Mouse (Mus musculus) left cerebral cortex, postnatal 14 days (tissue): ENCODE measurements at regions not wholly inside any gene's neighbourhood (a gene's known extent, or its start where the extent isn't known, plus 50 kb on each side); places are given as distances from the start of the nearest gene placed in this dataset.
A peak's percentile ranks its signal among the peaks of the same experiment; 100 is the strongest.

Experiments used
- DNase-seq, 2 experiments: peaks; one replicate each; pipeline ENCODE4 v3.0.0; 2021 to 2022; ENCODE audit warnings: low spot score in 2 of 2, mixed read lengths in 1 of 2
- intact Hi-C: fragments of 180-260 bp; cut with DNase I; formaldehyde crosslinking; loops from one replicate; pipeline ENCODE4 v1.15.1; 2025

- intact Hi-C loops: no loop called here
Measured at GRCm38 (mm10) chr11:18115693-18116450, 162.2 kb upstream of the Etaa1 start.

GRCm38 (mm10) chr11:18102841-18103240, 149.2 kb upstream of the Etaa1 start:
- intact Hi-C loops: no loop called here
- DNase-seq: no peak

More at GRCm38 (mm10) chr11:18115693-18116450, 162.2 kb upstream of the Etaa1 start:
- peak; percentile 46 to 52 for DNase-seq

- no peak for DNase-seq
- intact Hi-C loops: no loop called here
Measured at GRCm38 (mm10) chr11:18075840-18076435, 122.3 kb upstream of the Etaa1 start.

GRCm38 (mm10) chr11:18070586-18071306, 117.1 kb upstream of the Etaa1 start:
- intact Hi-C loops: no loop called here
- DNase-seq: no peak

- intact Hi-C loops: no loop called here
- DNase-seq: no peak
Measured at GRCm38 (mm10) chr11:18070032-18070374, 116.3 kb upstream of the Etaa1 start.

GRCm38 (mm10) chr11:18069348-18070031, 115.8 kb upstream of the Etaa1 start:
- DNase-seq: no peak
- intact Hi-C loops: no loop called here

GRCm38 (mm10) chr11:18068085-18068484, 114.4 kb upstream of the Etaa1 start:
- intact Hi-C loops: no loop called here
- no peak for DNase-seq

GRCm38 (mm10) chr11:18067676-18068075, 114.0 kb upstream of the Etaa1 start:
- intact Hi-C loops: no loop called here
- DNase-seq: no peak

GRCm38 (mm10) chr11:18041589-18041988, 87.9 kb upstream of the Etaa1 start:
- intact Hi-C loops: no loop called here
- DNase-seq: no peak

GRCm38 (mm10) chr11:18031049-18031448, 77.4 kb upstream of the Etaa1 start:
- intact Hi-C loops: no loop called here

GRCm38 (mm10) chr11:18022065-18022464, 68.4 kb upstream of the Etaa1 start:
- intact Hi-C loops: no loop called here
- DNase-seq: no peak

More at GRCm38 (mm10) chr11:18031049-18031448, 77.4 kb upstream of the Etaa1 start:
- no peak for DNase-seq

- intact Hi-C loops: loop anchor here (10.0 kb wide), 1 partner anchor 860 kb away; no protein-coding TSS in a partner anchor
- DNase-seq: no peak
Measured at GRCm38 (mm10) chr11:18015239-18015638, 61.6 kb upstream of the Etaa1 start.

GRCm38 (mm10) chr11:18014610-18015009, 60.9 kb upstream of the Etaa1 start:
- no peak for DNase-seq
- intact Hi-C loops: loop anchor here (10.0 kb wide), 1 partner anchor 860 kb away; no protein-coding TSS in a partner anchor

GRCm38 (mm10) chr11:18012085-18012484, 58.4 kb upstream of the Etaa1 start:
- intact Hi-C loops: loop anchor here (10.0 kb wide), 1 partner anchor 863 kb away; no protein-coding TSS in a partner anchor

GRCm38 (mm10) chr11:18011101-18011733, 57.5 kb upstream of the Etaa1 start:
- intact Hi-C loops: loop anchor here (10.0 kb wide), 1 partner anchor 864 kb away; no protein-coding TSS in a partner anchor
- peak in 1 of 2 experiments; percentile 5 for DNase-seq

More at GRCm38 (mm10) chr11:18012085-18012484, 58.4 kb upstream of the Etaa1 start:
- DNase-seq: no peak

- DNase-seq: no peak
- intact Hi-C loops: no loop called here
Measured at GRCm38 (mm10) chr11:18008140-18008539, 54.5 kb upstream of the Etaa1 start.
